Mouse (Mus musculus): Measurements from ENCODE around the gene Srsf12. TPM values are rescaled to one million over a fixed set of nuclear protein-coding genes. Genes with fewer than 3 reads are reported as not detected.

Srsf12 gene
- polyA plus RNA-seq (2016; fragmentation: Nextera tagmentation; extraction: Ambion mirVana), result 4.7 and 6.5 TPM in 2 replicates

DNA sequence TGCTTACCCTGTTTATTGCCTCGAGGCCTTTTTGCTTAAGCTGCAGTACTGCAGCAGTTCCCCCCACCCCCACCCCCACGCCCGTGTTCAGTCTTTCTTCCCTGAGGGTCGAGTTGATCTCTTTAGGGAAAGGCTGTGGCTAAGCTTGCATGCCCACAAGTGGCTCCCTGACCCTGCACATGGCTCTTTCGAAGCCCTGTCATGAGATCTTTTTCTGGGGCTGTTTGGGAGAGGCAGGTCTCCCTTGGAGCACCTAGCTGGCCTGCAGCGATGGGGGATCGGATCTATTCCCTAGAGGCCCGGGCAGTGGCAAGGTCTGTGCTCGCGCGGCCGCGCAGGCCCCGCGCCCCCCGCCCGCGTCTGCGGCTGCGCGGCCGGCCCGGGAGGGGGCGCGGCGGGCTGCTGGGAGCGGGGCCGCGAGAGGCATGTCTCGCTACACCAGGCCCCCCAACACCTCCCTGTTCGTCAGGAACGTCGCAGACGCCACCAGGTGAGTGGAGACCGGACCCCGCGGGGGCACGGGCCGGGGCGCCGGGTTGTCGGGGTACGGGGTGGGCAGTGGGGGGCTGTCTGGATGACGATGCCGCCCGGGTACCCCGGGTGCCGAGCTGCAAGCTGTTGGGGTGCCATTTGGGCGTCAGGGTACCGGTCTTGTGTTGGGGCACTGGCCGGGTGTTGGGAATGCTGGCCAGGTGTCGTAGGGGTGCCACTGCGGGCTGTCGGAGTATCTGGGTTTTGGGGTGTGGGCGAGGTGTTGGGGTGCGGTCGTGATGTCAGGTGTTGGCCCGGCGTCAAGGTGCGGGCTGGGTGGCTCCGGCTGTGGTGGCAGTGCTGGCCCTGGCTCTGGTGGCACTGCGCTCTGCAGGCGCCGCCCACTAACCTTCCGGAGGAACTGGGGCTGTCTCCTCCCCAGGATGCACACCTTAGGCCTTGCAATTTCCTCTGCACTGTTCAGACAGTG, at the start of gene Srsf12:
TSS of gene Srsf12 (plus strand) at position 111 of the 961 bp plus-strand sequence.
- H3K27me3 ChIP-seq (ENCODE audit: low read depth, poor library complexity, severe bottlenecking), result peaks cover 14% of the 10 kb centered on the region
- H3K36me3 ChIP-seq, result no peaks in the 10 kb centered on the region
- peak within 1 kb of the TSS; percentile 83 for H3K27ac ChIP-seq (replicated peaks)
- peak; percentile 58 for DNase-seq (ENCODE audit: low spot score)
- peaks cover 15% of the 10 kb centered on the region for H3K4me1 ChIP-seq
- H3K4me3 ChIP-seq, result peak within 1 kb of the TSS; percentile 71
- H3K9me3 ChIP-seq (replicated peaks), result peaks cover 4% of the 10 kb centered on the region
- 4% methylated on average over 65 of the region's 65 CpGs for WGBS

DNA sequence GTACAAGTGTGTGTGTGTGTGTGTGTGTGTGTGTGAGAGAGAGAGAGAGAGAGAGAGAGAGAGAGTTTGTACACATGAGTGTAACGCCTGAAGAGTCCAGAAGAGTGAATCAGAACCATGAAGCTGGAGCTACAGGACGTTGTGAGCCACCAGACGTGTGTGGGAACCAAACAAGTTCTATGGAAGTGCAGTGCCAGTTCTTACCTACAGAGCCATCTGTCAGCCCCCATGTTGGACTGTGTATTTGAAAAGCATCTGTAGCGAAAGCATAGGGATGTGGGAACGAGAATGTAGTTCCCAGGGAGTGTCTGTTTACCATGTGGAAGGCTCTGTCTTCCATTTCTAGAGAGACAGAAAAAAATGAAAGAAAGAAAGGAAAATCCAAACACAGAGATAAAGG, 25.3 kb upstream of the Srsf12 start:
- no peak for DNase-seq (ENCODE audit: low spot score)
- Histone ChIP-seq H3K27ac (replicated peaks) (no peak overlapping the region), H3K36me3 (no peaks in the 10 kb centered on the region), H3K9me3 (replicated peaks) (no peaks in the 10 kb centered on the region), H3K27me3 (ENCODE audit: low read depth, poor library complexity, severe bottlenecking) (peaks cover 16% of the 10 kb centered on the region), H3K4me3 (no peak overlapping the region), H3K4me1 (peaks cover 4% of the 10 kb centered on the region; the same call in 1 of the 2 replicates)
- WGBS, result 89% methylated on average over 5 of the region's 5 CpGs

DNA sequence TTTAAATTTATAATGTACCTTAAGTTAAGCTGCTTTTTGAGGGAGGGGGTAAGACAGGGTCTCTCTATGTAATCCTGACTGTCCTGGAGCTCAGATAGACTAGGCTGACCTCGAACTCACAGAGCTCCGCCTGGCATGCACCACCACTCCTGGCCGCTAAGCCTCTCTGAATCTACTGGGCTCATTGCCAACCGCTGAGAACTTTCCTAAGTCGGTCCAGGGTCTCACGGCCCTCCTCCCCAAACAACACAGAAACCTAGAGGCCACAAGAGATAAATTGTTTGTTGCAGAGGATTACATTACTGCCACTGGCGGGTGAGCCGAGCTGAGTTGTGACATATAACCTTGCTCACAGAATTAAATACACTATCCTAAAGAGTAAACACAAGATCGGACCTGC, 20.6 kb upstream of the Srsf12 start:
- Histone ChIP-seq H3K27ac (replicated peaks) (no peak overlapping the region), H3K27me3 (ENCODE audit: low read depth, poor library complexity, severe bottlenecking) (peaks cover 23% of the 10 kb centered on the region), H3K4me1 (peaks cover 13% of the 10 kb centered on the region), H3K9me3 (replicated peaks) (no peaks in the 10 kb centered on the region), H3K4me3 (peak overlapping the region; percentile 67), H3K36me3 (no peaks in the 10 kb centered on the region)
- 24% methylated on average over 9 of the region's 9 CpGs for whole genome bisulfite sequencing
- peak; percentile 43 for DNase-seq (ENCODE audit: low spot score)

DNA sequence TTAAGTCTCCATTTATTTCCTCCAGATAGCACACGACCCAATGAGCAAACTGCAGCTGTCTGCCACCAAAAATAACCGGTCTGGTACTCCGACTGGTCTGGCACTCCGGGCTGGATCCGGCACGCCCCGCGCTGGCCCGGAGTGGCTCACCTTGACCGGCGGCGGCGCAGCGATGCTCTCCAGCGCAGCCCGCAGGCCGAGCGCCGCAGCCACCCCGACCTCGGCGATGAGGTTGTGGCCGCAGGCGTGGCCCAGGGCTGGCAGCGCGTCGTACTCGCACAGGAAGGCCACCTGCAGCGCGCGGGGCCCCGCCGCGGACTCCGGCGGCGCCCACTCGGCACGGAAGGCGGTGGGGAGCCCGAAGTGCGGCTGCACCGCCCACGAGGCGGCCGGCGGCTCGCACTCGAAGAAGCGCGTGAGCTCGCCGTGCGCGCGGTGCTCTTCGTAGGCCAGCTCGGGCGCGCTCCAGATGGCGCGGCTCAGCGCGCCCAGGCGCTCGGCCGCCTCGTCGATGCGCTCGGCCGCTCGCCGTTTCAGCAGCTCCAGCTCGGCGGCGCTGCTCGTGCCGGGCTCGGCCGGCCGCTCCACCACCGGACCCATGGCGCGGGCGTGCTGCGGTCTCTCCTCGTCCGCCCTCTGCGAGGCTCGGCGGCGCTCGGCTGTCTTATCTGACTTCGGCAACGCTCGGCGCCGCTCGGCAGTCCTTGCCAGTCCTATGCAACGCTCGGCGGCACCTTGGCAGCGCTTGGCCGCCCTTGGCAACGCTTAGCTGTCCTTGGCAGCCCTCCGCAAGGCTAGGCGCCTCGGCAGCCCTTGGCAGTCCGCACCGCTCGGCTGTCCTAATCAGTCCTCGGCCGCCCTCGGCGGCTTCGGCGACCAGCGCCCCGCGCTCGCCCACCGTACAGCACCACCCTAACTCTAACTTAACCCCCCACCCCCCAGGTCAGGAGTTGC, 19.7 kb upstream of the Srsf12 start:
- Histone ChIP-seq H3K27ac (replicated peaks) (peak overlapping the region; percentile 86), H3K4me1 (peaks cover 13% of the 10 kb centered on the region), H3K9me3 (replicated peaks) (no peaks in the 10 kb centered on the region), H3K27me3 (ENCODE audit: low read depth, poor library complexity, severe bottlenecking) (peaks cover 23% of the 10 kb centered on the region), H3K36me3 (no peaks in the 10 kb centered on the region), H3K4me3 (peak overlapping the region; percentile 67)
- WGBS, result under 1% methylated on average over 123 of the region's 123 CpGs
- DNase-seq (ENCODE audit: low spot score), result peak; percentile 83

GRCm38 (mm10) chr4:33189735-33190036, 19.1 kb upstream of the Srsf12 start, which contains the start of gene Pm20d2:
TSS of gene Pm20d2 (minus strand) at chr4:33189737.
- WGBS, result 12% methylated on average over 6 of the region's 6 CpGs

GRCm38 (mm10) chr4:33198117-33198516, 10.7 kb upstream of the Srsf12 start:
- WGBS, result 4% methylated on average over 2 of the region's 2 CpGs
- no peak overlapping the region for H3K4me3 ChIP-seq
- peak; percentile 41 for DNase-seq (ENCODE audit: low spot score)
- no peaks in the 10 kb centered on the region for H3K27me3 ChIP-seq (ENCODE audit: low read depth, poor library complexity, severe bottlenecking)
- H3K4me1 ChIP-seq, result peaks cover 14% of the 10 kb centered on the region
- peaks cover 3% of the 10 kb centered on the region for H3K9me3 ChIP-seq (replicated peaks)
- peak overlapping the region; percentile 46; the same call in 1 of the 2 replicates for H3K27ac ChIP-seq (replicated peaks)
- no peaks in the 10 kb centered on the region for H3K36me3 ChIP-seq

More at GRCm38 (mm10) chr4:33189735-33190036, 19.1 kb upstream of the Srsf12 start, which contains the start of gene Pm20d2:
- peaks cover 23% of the 10 kb centered on the region for H3K27me3 ChIP-seq (ENCODE audit: low read depth, poor library complexity, severe bottlenecking)
- no peak for DNase-seq (ENCODE audit: low spot score)
- H3K4me1 ChIP-seq, result peaks cover 13% of the 10 kb centered on the region
- no peaks in the 10 kb centered on the region for H3K36me3 ChIP-seq
- peak within 1 kb of the TSS; percentile 67 for H3K4me3 ChIP-seq
- H3K27ac ChIP-seq (replicated peaks), result peak within 1 kb of the TSS; percentile 86
- peaks cover 3% of the 10 kb centered on the region; the same call in 1 of the 2 replicates for H3K9me3 ChIP-seq (replicated peaks)

- 3% methylated on average over 4 of the region's 4 CpGs for WGBS
- Histone ChIP-seq H3K27me3 (ENCODE audit: low read depth, poor library complexity, severe bottlenecking) (peaks cover 14% of the 10 kb centered on the region), H3K27ac (replicated peaks) (no peak overlapping the region), H3K9me3 (replicated peaks) (no peaks in the 10 kb centered on the region; the same call in none of the 2 replicates), H3K36me3 (no peaks in the 10 kb centered on the region), H3K4me3 (no peak overlapping the region), H3K4me1 (peaks cover 17% of the 10 kb centered on the region)
- DNase-seq (ENCODE audit: low spot score), result peak; percentile 63
Observed at GRCm38 (mm10) chr4:33204682-33205081, 4.1 kb upstream of the Srsf12 start.

DNA sequence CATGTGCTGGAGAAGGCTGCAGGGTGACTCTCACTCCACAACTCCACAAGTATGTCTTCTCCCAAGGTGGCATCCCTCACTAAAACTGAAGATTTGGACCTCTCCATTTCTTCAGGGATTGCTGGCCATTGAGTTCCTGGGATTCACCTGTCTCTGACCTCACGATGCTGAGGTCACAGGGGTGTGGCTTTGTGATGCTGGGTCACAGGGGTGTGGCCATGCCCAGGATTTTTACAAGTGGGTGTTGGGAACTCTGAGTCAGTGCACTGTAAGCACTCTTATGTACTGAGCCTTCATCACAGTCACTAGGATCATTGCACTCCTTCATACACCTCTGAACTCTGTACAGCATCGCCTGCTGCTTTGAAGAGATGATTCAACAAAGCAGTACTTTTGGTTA, 1.2 kb upstream of the Srsf12 start:
- H3K27ac ChIP-seq (replicated peaks), result no peak overlapping the region
- H3K9me3 ChIP-seq (replicated peaks), result no peaks in the 10 kb centered on the region; the same call in 1 of the 2 replicates
- 74% methylated on average over 2 of the region's 2 CpGs for WGBS
- H3K4me1 ChIP-seq, result peaks cover 15% of the 10 kb centered on the region
- no peak for DNase-seq (ENCODE audit: low spot score)
- no peaks in the 10 kb centered on the region for H3K36me3 ChIP-seq
- H3K27me3 ChIP-seq (ENCODE audit: low read depth, poor library complexity, severe bottlenecking), result peaks cover 14% of the 10 kb centered on the region
- H3K4me3 ChIP-seq, result no peak overlapping the region

DNA sequence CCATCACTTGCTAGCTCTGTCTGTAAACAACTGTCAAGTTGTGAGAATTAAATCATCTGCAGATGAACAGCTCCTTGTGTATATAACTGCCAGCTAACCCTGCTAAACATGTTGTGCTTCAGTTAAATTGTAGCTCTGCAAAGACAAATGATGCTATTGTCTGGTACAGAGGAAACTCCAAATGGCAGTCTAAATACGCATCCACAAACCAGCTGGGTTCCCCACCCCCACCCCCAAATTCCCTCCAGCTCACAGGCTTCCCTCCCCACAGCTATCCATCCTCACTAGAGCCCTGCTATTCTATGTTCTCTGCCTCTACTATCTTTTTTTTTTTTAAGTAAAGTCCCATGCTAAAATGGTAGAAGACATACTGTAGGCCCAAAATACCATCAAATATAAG, 13.1 kb downstream of the Srsf12 start:
- 76% methylated on average over 1 of the region's 1 CpGs for WGBS
- Histone ChIP-seq H3K9me3 (replicated peaks) (no peaks in the 10 kb centered on the region), H3K4me1 (no peaks in the 10 kb centered on the region), H3K27me3 (ENCODE audit: low read depth, poor library complexity, severe bottlenecking) (no peaks in the 10 kb centered on the region), H3K27ac (replicated peaks) (no peak overlapping the region), H3K36me3 (no peaks in the 10 kb centered on the region), H3K4me3 (no peak overlapping the region)
- DNase-seq (ENCODE audit: low spot score), result no peak

- H3K36me3 ChIP-seq, result no peaks in the 10 kb centered on the region
- H3K4me3 ChIP-seq, result no peak overlapping the region
- H3K9me3 ChIP-seq (replicated peaks), result no peaks in the 10 kb centered on the region
- no peak for DNase-seq (ENCODE audit: low spot score)
- H3K27ac ChIP-seq (replicated peaks), result no peak overlapping the region
- WGBS, result 82% methylated on average over 7 of the region's 7 CpGs
- no peaks in the 10 kb centered on the region for H3K4me1 ChIP-seq
- H3K27me3 ChIP-seq (ENCODE audit: low read depth, poor library complexity, severe bottlenecking), result no peaks in the 10 kb centered on the region
Observed at GRCm38 (mm10) chr4:33224003-33224675, 15.3 kb downstream of the Srsf12 start.

DNA sequence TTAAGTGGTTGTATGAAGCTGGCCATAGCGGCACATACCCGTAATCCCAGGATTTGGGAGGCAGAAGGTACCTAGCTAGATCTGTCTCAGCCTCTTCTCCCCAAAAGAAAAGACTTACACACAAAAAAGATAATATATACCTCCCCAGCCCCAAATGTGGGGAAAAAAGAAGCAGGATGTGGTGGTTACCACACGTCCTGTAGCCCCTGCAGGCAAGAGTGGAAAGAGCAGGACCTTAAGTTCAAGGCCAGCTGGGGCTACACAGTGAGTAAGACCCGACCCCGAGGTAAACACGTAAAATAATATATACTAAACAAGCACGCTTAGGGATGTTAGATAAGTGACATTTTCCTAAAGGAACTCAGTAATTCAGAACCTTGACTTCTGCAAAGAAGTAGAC, 18.4 kb downstream of the Srsf12 start:
- H3K4me1 ChIP-seq, result no peaks in the 10 kb centered on the region
- H3K4me3 ChIP-seq, result no peak overlapping the region
- no peaks in the 10 kb centered on the region for H3K27me3 ChIP-seq (ENCODE audit: low read depth, poor library complexity, severe bottlenecking)
- H3K27ac ChIP-seq (replicated peaks), result no peak overlapping the region
- 91% methylated on average over 7 of the region's 7 CpGs for WGBS
- no peaks in the 10 kb centered on the region for H3K36me3 ChIP-seq
- DNase-seq (ENCODE audit: low spot score), result no peak
- H3K9me3 ChIP-seq (replicated peaks), result no peaks in the 10 kb centered on the region

DNA sequence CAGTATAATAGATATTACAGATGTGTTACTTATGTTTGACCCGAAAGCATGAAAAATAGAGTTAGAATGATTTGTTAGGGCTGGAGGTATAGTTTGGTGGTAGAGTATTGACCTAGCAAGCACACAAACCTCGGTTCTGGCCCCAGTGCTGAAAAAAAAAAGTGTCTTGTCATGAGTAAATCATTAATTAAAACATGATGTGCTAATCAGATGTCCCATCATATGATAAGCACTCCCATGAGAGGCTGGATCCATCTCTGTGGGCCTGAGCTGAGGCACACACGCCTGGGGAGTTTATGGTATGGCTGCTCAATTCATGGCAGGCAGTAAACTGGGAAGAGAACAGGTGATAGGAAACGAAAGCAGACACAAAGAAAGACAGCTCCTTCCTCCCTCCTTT, 20.8 kb downstream of the Srsf12 start:
- WGBS, result 76% methylated on average over 4 of the region's 4 CpGs
- H3K27me3 ChIP-seq (ENCODE audit: low read depth, poor library complexity, severe bottlenecking), result no peaks in the 10 kb centered on the region
- H3K27ac ChIP-seq (replicated peaks), result no peak overlapping the region
- H3K4me1 ChIP-seq, result no peaks in the 10 kb centered on the region
- no peaks in the 10 kb centered on the region for H3K9me3 ChIP-seq (replicated peaks)
- no peak for DNase-seq (ENCODE audit: low spot score)
- no peak overlapping the region for H3K4me3 ChIP-seq
- H3K36me3 ChIP-seq, result no peaks in the 10 kb centered on the region

All from midbrain, embryonic 10.5 days (tissue).